Mouse (Mus musculus) G1E (cell line): Measurements from ENCODE around the gene Crim1.

Experiments
- CTCF ChIP-seq: IDR thresholded peaks from 2 replicates; pipeline ENCODE4 v1.5.1; 2012; ENCODE audit warnings: low read depth, low read length, inconsistent platforms, mixed read lengths
- GATA1 ChIP-seq: IDR thresholded peaks from 2 replicates; pipeline ENCODE4 v1.6.1; 2012; ENCODE audit warnings: borderline replicate concordance, low read length, inconsistent platforms, mixed read lengths
- GATA2 ChIP-seq: IDR thresholded peaks from 2 replicates; pipeline ENCODE4 v1.6.1; 2012; ENCODE audit warnings: low read depth, low read length, inconsistent platforms, borderline replicate concordance
- POLR2AphosphoS5 ChIP-seq: IDR thresholded peaks from 2 replicates; pipeline ENCODE4 v1.6.1; 2012; ENCODE audit warnings: low read depth, low read length, inconsistent platforms; ENCODE audit not compliant: insufficient replicate concordance
- TAL1 ChIP-seq: conservative IDR thresholded peaks from 2 replicates; pipeline ENCODE4 v1.6.1; 2012; ENCODE audit warnings: low read depth, low read length, inconsistent platforms, mixed read lengths

DNA sequence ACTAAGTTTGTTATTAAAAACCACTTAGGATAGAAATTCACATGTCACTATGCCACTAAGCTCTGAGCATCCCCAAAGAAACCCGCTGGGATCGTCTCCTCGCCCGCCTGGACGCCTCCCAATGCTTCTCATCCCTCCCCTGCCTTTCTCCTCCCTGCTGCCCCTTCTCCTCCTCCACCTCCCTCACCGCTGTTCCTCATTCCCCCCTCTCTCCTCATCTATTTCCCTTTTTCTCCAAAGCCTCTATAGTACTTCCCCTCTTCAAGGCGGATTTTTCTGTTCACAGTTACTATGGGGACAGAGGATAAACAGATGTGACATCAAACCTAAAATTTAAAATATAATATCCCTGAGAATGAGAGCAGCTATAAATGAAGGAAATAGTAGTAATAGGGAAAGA lies 65.1 kb downstream of the Crim1 start:
- no peak for TF ChIP-seq CTCF
- TF ChIP-seq POLR2AphosphoS5: no peak
- TF ChIP-seq GATA2: no peak
- no peak for TF ChIP-seq GATA1
- no peak for TF ChIP-seq TAL1
